Mouse (Mus musculus): Measurements from ENCODE around the gene Hnrnpul2.
A peak's percentile ranks its signal among the peaks of the same experiment; 100 is the strongest.

GRCm38 (mm10) chr19:8844371-8845129 is 24.7 kb downstream of the Hnrnpul2 start:
- peak; percentile 79 for TF ChIP-seq CTCF (IDR thresholded peaks at IDR 0.05; ENCODE audit: low read depth)
- TF ChIP-seq EP300 (IDR thresholded peaks at IDR 0.05; ENCODE audit: low read depth) = no peak
